Mouse (Mus musculus): ENCODE data around the gene Cebpzos.

Gene Cebpzos

DNA sequence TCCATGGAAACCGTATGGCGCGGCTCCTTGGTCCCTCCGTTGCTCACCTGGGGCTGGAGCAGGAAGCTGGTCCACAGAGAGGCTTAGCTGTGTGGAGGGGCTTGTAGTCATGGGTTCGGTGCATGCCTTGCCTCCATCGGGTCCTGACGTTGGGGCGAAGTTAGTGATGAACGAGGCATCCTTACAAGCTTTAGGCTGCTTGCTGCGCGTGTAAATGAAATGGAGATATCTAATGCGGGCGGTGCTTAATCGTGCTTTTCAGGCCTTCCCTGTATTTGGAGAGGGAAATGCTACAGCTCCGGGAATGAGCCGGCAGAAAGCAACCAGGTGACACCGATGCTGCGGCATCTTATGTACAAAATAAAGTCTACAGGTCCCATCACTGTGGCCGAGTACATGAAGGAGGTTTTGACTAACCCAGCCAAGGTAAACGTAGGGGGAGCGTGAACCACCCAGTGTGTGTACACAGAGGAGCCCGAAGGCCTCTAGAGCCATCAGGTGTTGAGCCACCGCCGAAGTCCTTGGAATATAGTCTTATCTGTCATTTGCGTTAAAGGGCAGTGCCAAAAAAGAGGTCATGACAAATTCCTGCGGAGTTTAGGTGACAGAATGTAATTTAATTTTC lies 21.0 kb downstream of the Cebpzos start:
- DNase-seq (ENCODE audit: low spot score), result no peak

DNA sequence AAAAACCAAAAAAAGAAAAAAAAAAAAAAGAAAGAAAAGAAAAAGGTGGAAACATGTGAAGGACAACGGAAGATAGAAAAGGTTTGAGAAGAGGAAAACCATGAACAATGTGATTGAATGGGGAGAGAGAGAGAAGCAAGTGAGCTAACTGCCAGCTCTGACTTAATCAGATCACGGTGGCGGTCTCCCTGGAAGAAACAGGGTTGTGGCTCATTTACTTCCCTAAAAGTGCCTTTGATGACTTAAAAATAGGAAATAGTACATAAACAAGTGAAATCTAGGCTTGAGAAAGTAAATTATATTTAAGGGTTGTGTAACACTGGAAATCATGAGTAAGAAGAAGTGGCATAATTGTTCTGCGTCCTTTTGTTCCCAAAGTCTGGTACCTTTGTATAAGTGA lies 22.6 kb downstream of the Cebpzos start:
- DNase-seq (ENCODE audit: low spot score), result no peak

- DNase-seq (ENCODE audit: low spot score), result no peak
These were observed 26.3 kb downstream of the Cebpzos start for GRCm38 (mm10) chr17:78942579-78942978.

DNA sequence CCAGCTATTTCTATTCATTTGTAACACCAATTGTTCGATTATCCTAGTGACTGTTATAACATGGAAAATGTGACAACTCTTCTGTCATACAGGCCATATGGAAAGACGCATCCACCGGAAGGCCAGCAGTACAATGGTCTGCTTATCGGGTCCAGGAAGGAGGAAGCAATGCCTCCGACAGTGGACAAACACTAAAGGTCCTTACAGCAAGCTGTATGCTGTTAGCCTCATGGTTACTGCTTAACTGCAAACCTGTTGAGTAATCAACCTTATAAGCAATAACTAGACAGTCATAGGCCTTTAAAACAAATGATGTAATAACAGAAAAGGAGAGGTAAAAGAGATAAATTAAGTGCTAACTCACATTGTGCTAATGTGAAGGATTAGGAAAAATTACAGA lies 34.9 kb downstream of the Cebpzos start:
- DNase-seq (ENCODE audit: low spot score), result no peak

GRCm38 (mm10) chr17:78952070-78952469 lies 35.8 kb downstream of the Cebpzos start:
- DNase-seq (ENCODE audit: low spot score), result no peak

DNA sequence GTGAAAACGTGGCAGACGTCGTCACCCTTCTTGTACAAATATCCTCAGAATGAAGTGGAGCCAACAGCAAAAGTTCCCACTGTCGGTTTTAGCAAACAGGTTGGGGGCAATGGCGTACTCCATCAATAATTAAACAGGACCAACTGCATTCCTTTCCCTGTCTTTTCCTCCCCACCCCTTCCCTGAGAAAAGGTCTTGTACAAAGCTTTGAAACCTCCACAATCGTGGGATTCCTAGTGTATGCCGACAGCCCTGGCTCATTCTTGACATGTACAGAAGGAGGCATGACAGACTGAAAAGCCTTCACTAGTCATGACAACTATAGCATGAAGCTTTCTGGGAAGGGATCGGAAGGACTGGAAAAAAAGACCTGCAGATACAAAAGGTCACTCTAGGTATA lies 36.9 kb downstream of the Cebpzos start:
- DNase-seq (ENCODE audit: low spot score), result no peak

DNA sequence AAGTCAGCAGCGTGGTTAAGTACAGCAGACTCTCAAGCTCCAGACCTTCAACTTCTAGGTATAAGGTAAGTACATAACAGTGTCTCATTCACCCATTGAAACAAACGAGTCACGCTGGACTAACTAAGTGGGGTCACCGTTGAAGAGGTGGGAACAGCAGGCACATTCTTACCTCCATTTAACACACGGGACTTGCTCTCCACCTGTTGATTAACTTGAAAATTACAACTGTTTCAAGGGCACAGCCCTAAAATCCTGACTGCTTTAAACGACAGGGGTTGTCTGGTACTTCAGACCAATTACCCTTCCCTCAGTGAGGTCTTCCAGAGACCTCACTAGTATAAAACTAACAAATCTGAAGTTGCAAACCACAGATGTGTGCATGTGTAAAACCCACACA lies 43.2 kb downstream of the Cebpzos start:
- no peak for DNase-seq (ENCODE audit: low spot score)

DNA sequence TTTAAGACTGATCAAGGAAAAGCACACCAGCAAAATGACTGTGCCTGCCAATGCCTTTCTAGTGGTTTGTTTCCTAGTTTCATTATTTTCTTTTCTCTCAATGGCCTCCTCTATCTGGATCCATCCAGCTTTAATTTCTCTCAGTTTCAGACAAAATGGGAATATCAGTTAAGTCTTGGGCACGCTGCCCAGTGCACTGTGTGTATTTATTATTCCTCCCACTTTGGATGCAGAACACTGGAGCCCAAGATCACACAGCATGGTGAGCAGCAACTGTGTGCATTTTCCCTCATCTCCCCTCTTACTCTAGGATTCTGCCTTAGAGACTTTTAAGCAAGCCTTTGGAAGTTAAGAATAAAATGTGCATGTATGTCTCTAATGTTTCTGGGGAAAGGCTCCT lies 48.1 kb downstream of the Cebpzos start:
- no peak for DNase-seq (ENCODE audit: low spot score)

DNA sequence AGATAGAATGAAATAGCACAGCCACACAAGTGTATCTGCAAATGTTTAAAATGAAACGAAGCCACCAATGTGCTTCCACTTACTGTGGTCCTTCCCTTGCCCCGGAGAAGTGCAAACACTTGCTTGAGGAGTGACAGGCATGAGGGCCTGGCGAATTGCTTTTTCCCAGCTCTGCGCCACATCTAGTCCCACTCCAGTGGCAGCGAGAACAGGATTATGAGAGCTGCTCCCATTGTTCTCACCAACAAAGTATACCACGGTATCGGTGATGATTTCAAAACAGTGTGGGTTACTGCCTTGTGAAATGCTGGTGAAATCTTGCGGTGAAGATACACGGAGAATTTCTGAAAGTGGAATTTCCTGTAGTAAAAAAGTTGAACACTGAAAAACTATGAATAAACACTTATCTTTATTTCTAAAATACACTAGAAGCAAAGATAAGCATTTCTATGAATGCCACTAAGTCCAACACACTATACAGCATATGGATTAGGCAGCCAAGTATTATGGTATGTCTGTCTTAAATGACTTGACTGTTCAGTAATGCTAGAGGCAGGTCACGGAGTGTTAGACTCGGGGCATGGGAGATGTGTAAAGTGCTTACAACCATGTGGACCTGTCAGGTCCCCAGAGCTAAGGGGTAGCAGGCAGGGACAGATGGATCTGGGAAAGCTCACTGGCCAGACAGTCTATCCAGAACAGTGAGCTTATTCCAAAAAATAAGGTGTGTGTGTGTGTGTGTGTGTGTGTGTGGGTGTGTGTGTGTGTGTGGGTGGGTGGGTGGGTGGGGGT lies 50.0 kb downstream of the Cebpzos start:
- DNase-seq (ENCODE audit: low spot score), result no peak

DNA sequence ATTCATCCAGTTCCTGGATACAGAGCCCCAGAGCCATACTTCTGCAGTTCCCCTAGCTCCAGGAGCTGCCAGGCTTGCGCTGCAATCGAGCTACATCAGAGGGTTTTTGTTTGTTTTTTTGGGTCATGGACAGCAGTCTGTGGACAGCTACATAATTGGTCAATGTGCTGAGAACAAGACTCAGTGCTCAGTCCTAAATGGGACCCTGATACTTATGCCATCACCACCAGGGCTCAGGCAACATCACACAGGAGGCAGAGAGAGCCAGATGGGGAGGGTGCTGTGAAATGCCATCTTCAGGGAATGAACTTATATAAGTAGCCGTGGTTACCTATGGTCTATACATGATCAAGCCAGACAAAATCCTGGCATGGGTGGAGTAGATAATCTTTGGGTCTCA lies 52.2 kb downstream of the Cebpzos start:
- DNase-seq (ENCODE audit: low spot score), result no peak
